Mouse (Mus musculus) ovary, adult 18-20 months (tissue): ENCODE data around the gene Bbx.

ENCODE experiments used
- DNase-seq: peaks from one replicate; pipeline ENCODE4 v3.0.0; 2022; ENCODE audit warnings: low spot score, mixed read lengths

Bbx gene

DNA sequence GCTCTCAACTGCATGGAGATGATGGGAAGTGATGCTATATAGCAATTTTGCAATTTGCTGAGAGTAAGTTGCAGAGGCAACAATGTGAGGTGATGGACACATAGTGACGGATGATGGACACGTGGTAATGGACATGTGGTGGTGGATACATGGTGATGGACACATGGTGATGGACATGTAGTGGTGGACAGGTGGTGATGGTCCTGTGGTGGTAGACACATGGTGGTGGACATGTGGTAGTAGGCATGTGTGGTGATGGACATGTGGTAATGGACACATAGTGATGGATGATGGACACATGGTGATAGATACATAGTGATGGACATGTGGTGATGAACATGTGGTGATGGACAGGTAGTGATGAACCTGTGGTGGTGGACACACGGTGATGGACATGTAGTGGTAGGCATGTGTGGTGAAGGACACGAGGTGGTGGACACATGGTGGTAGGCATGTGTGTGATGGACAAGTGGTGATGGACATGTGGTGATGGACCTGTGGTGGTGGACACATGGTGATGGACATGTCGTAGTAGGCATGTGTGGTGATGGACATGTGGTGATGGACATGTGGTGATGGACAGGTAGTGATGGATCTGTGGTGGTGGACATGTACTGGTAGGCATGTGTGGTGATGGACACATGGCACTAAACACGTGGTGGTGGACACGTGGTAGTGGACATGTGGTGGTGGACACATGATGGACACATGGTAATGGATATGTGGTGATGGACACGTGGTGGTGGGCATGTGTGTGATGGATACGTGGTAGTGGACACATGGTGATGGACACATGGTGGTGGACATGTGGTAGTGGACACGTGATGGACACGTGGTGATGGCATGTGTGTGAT, 271.5 kb downstream of the Bbx start:
- DNase-seq, result no peak

DNA sequence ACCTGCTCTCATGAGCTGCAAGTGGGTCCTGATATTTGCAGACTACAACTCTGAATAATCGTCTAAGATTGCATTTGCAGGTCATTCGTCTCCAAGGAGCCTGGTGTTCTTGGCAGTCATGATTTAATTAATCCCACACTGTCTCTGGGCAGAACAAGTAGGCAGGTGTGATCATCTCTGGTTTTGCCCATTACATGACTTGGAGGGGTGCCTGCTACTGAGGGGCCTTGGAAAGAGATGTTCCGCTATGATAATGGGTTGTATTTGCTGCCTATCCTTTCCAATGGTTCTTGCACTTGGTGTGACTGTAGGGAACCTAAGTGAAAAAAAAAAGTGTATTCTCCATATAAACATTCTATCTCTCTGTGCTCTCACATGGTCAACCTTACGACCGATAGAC, 273.6 kb downstream of the Bbx start:
- no peak for DNase-seq

DNA sequence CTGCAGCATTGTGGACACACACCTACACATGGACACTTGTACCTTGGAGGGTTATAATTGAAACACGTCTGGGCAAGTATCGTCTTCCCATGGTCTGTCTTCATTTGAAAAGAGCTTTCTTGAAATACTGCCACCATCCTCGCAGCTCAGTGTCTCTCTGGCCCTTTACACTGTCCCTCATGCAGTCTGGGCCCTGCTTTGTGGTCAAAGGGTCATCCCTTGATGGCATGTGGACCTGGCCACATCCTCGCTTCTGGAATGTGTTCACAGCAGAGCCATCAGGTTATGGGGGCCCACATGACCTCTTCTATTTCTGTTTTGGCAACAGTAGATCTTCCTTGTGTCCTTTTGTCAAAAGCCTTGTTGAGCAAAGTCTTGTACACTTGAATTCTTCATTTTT, 282.6 kb downstream of the Bbx start:
- DNase-seq, result no peak

DNA sequence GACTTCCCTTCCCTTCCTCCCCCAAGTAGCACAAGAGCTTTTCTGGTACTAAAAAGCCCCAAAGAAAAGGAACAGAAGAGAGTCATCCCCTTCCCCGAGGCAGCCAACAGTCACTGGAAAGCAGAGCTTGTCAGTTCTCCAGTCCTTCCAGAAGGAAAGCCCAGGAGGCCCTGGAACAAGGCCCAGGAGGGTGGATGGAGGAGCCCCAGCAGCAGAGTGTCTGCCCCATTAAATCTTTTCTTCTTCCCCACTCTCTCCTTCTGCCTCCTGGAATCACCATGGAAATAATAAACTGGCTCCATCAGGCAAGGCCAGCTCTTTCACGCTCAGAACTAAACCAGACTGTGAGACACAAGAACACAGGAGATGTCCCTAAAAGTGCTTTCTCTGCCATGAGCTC, 284.3 kb downstream of the Bbx start:
- DNase-seq, result no peak
